Mouse (Mus musculus) midbrain, embryonic 14.5 days (tissue): ENCODE data around the gene Olfr259. TPM values are rescaled to one million over a fixed set of nuclear protein-coding genes. Genes with fewer than 3 reads are reported as not detected.

Experiments
- ATAC-seq: fragments of 200-750 bp; cut with Nextera tagmentation; 2 replicates; pipeline ENCODE4 v1.8.0; 2017; ENCODE audit warnings: moderate number of reproducible peaks, moderate library complexity; ENCODE audit not compliant: low FRiP score, low TSS enrichment
- DNase-seq: peaks from one replicate; pipeline ENCODE4 v3.0.0-alpha.2; 2015
- H3K27ac ChIP-seq: fragments of 300-500 bp; sonication (generic); replicated peaks from 2 replicates; pipeline ENCODE4 v1.5.1; 2014; ENCODE audit warnings: mild to moderate bottlenecking, low read depth, low read length, moderate library complexity
- H3K27me3 ChIP-seq: fragments of 300-500 bp; sonication (generic); 2 replicates; pipeline ENCODE4 v1.6.1; 2014; ENCODE audit warnings: low read length, control low read depth, mixed read lengths; ENCODE audit not compliant: control insufficient read depth, insufficient read depth
- H3K36me3 ChIP-seq: fragments of 300-500 bp; sonication (generic); 2 replicates; pipeline ENCODE4 v1.6.1; 2014; ENCODE audit warnings: low read length, control low read depth; ENCODE audit not compliant: control insufficient read depth, insufficient read depth
- H3K4me1 ChIP-seq: fragments of 300-500 bp; sonication (generic); 2 replicates; pipeline ENCODE4 v1.6.1; 2014; ENCODE audit warnings: mild to moderate bottlenecking, antibody characterized with exemption, low read length, control low read depth; ENCODE audit not compliant: control insufficient read depth, insufficient read depth
- H3K4me2 ChIP-seq: fragments of 300-500 bp; sonication (generic); 2 replicates; pipeline ENCODE4 v1.6.1; 2014; ENCODE audit warnings: mild to moderate bottlenecking, low read length, moderate library complexity
- H3K4me3 ChIP-seq: fragments of 300-500 bp; sonication (generic); replicated peaks from 2 replicates; pipeline ENCODE4 v1.5.1; 2014; ENCODE audit warnings: low read depth, low read length
- H3K9ac ChIP-seq: fragments of 300-500 bp; sonication (generic); replicated peaks from 2 replicates; pipeline ENCODE4 v1.6.1; 2014; ENCODE audit warnings: mild to moderate bottlenecking, low read length, moderate library complexity
- H3K9me3 ChIP-seq: fragments of 300-500 bp; sonication (generic); 2 replicates; pipeline ENCODE4 v1.6.1; 2016; ENCODE audit warnings: low read length, control low read depth, mixed read lengths; ENCODE audit not compliant: control insufficient read depth
- WGBS: fragments of 180-500 bp; shearing (Covaris S2); extraction: QIAGEN DNeasy Blood & Tissue Kit; methylation state at CpG from one replicate; pipeline ENCODE4 v1.1.7; 2014; 5-methylcytosine and 5-hydroxymethylcytosine counted together
- polyA plus RNA-seq: library from polyadenylated mRNA; unstranded; fragments of >200 nt; fragmentation: Nextera tagmentation; extraction: Ambion mirVana; gene quantifications from 2 replicates; pipeline ENCODE4 v1.2.1, GENCODE M21; 2014

Gene Olfr259
- not detected in 2 replicates for polyA plus RNA-seq

GRCm38 (mm10) chr2:87114467-87114866 is at the start of gene Olfr259:
Gene Olfr259 (minus strand): TSS chr2:87114567.
- no peak within 1 kb of the TSS for H3K27ac ChIP-seq
- H3K9me3 ChIP-seq: no peaks in the 10 kb centered on the region
- no peak for ATAC-seq
- H3K36me3 ChIP-seq: no peaks in the 10 kb centered on the region
- no peak for DNase-seq
- H3K27me3 ChIP-seq: no peaks in the 10 kb centered on the region
- H3K4me3 ChIP-seq: no peak within 1 kb of the TSS
- H3K4me1 ChIP-seq: no peaks in the 10 kb centered on the region
- H3K4me2 ChIP-seq: no peak within 1 kb of the TSS
- H3K9ac ChIP-seq: no peak within 1 kb of the TSS

GRCm38 (mm10) chr2:87152524-87152923 is 38.2 kb upstream of the Olfr259 start, which contains the start of gene Olfr1111:
Gene Olfr1111 (minus strand): TSS chr2:87152624.
- Histone ChIP-seq H3K4me3 (no peak within 1 kb of the TSS), H3K4me1 (no peaks in the 10 kb centered on the region), H3K36me3 (no peaks in the 10 kb centered on the region), H3K4me2 (no peak within 1 kb of the TSS), H3K9ac (no peak within 1 kb of the TSS), H3K9me3 (no peaks in the 10 kb centered on the region), H3K27ac (no peak within 1 kb of the TSS), H3K27me3 (no peaks in the 10 kb centered on the region)
- no peak for DNase-seq
- no peak for ATAC-seq

DNA sequence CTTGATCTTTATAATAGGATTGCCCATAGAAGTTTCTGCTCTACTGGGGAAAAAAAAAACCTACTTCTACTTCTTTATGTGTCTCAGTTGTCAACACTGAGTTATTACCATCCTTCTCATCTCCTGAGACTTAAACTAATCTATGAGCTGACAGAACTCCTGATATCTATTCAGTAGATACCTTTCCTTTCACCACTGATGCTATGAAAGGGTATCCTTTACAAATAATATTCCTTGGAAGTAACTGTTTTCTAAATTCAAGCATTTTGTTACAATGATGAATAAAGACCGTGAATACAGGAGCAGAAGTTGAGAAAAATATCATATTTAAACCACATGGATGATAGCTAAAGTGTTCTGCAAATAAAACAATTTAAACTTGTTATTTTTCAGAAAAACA is 25.8 kb upstream of the Olfr259 start, which contains the start of gene Olfr1110:
Gene Olfr1110 (minus strand): TSS at position 101 of the 400 bp plus-strand sequence.
- DNase-seq (no peak), ATAC-seq (no peak)
- no peaks in the 10 kb centered on the region for H3K4me1 ChIP-seq
- H3K27me3 ChIP-seq: no peaks in the 10 kb centered on the region
- no peak within 1 kb of the TSS for H3K27ac ChIP-seq
- H3K4me3 ChIP-seq: no peak within 1 kb of the TSS
- no peaks in the 10 kb centered on the region for H3K9me3 ChIP-seq
- H3K36me3 ChIP-seq: no peaks in the 10 kb centered on the region
- no peak within 1 kb of the TSS for H3K4me2 ChIP-seq
- WGBS: 81% methylated on average over 1 of the region's 1 CpGs
- H3K9ac ChIP-seq: no peak within 1 kb of the TSS

DNA sequence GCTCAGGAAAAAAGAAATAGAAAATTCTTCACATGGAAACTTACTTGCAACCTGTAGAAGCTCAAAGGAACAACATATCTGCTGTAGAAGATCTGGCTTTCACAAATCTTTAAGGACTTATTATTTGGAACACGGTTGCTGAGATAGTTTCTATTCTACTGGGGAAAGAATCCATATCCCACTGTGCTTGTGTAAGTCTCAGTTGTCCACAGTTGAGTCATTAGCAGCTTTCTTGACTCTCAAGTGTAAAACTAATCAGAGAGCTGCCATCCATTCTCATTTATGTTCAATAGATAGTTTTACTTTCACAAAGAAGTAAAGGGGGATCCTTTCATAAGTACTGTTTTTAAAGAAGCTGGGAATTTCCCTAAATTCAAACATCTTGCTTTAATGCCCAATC is 18.5 kb downstream of the Olfr259 start, which contains the start of gene Olfr1109:
Gene Olfr1109 (minus strand): TSS at position 101 of the 400 bp plus-strand sequence.
- no peak within 1 kb of the TSS for H3K27ac ChIP-seq
- ATAC-seq (no peak), DNase-seq (no peak)
- H3K27me3 ChIP-seq: no peaks in the 10 kb centered on the region
- no peaks in the 10 kb centered on the region for H3K36me3 ChIP-seq
- no peak within 1 kb of the TSS for H3K4me2 ChIP-seq
- H3K4me3 ChIP-seq: no peak within 1 kb of the TSS
- no peak within 1 kb of the TSS for H3K9ac ChIP-seq
- no peaks in the 10 kb centered on the region for H3K4me1 ChIP-seq
- H3K9me3 ChIP-seq: no peaks in the 10 kb centered on the region
- WGBS: 72% methylated on average over 1 of the region's 1 CpGs

- no peak for ATAC-seq
- Histone ChIP-seq H3K9ac (no peak within 1 kb of the TSS), H3K36me3 (no peaks in the 10 kb centered on the region), H3K27ac (no peak within 1 kb of the TSS), H3K4me2 (no peak within 1 kb of the TSS), H3K4me1 (no peaks in the 10 kb centered on the region), H3K4me3 (no peak within 1 kb of the TSS), H3K9me3 (no peaks in the 10 kb centered on the region), H3K27me3 (no peaks in the 10 kb centered on the region)
- DNase-seq: no peak
- 82% methylated on average over 1 of the region's 1 CpGs for WGBS
These were observed 38.6 kb downstream of the Olfr259 start, which contains the start of gene Olfr1107 for GRCm38 (mm10) chr2:87075717-87076116. Gene Olfr1107 (minus strand): TSS chr2:87075817.

Other genes with a start within 250 kb of the Olfr259 start
- not detected in 2 replicates for gene Gm13723, start 239.8 kb downstream of the Olfr259 start, polyA plus RNA-seq
- gene Olfr1097, start 222.4 kb downstream of the Olfr259 start, polyA plus RNA-seq: not detected in 2 replicates
- not detected in 2 replicates for gene Olfr1098, start 190.0 kb downstream of the Olfr259 start, polyA plus RNA-seq
- gene Olfr1099, start 153.9 kb downstream of the Olfr259 start, polyA plus RNA-seq: not detected in 2 replicates
- gene Olfr1100, start 134.6 kb downstream of the Olfr259 start, polyA plus RNA-seq: not detected in 2 replicates
- not detected in 2 replicates for gene Olfr1101, start 123.3 kb downstream of the Olfr259 start, polyA plus RNA-seq
- gene Olfr1102, start 116.2 kb downstream of the Olfr259 start, polyA plus RNA-seq: not detected in 2 replicates
- gene Olfr1104, start 87.5 kb downstream of the Olfr259 start, polyA plus RNA-seq: not detected in 2 replicates
- gene Olfr1105, start 78.0 kb downstream of the Olfr259 start, polyA plus RNA-seq: not detected in 2 replicates
- gene Olfr1106, start 62.3 kb downstream of the Olfr259 start, polyA plus RNA-seq: not detected in 2 replicates
- not detected in 2 replicates for gene Olfr1107, start 38.8 kb downstream of the Olfr259 start, polyA plus RNA-seq
- not detected in 2 replicates for gene Olfr1109, start 18.6 kb downstream of the Olfr259 start, polyA plus RNA-seq
- gene Olfr1110, start 25.7 kb upstream of the Olfr259 start, polyA plus RNA-seq: not detected in 2 replicates
- gene Olfr1111, start 38.1 kb upstream of the Olfr259 start, polyA plus RNA-seq: not detected in 2 replicates
- gene Olfr1112, start 73.2 kb upstream of the Olfr259 start, polyA plus RNA-seq: not detected in 2 replicates
- gene Olfr1113, start 94.4 kb upstream of the Olfr259 start, polyA plus RNA-seq: not detected in 2 replicates
- gene Olfr1115, start 133.4 kb upstream of the Olfr259 start, polyA plus RNA-seq: not detected in 2 replicates
- gene Olfr1116, start 153.0 kb upstream of the Olfr259 start, polyA plus RNA-seq: not detected in 2 replicates
- gene Olfr1118, start 193.0 kb upstream of the Olfr259 start, polyA plus RNA-seq: not detected in 2 replicates
- gene Olfr1120, start 240.2 kb upstream of the Olfr259 start, polyA plus RNA-seq: not detected in 2 replicates